9 mouse cellular contexts compared by ENCODE assay signal in the genomic region with DNA sequence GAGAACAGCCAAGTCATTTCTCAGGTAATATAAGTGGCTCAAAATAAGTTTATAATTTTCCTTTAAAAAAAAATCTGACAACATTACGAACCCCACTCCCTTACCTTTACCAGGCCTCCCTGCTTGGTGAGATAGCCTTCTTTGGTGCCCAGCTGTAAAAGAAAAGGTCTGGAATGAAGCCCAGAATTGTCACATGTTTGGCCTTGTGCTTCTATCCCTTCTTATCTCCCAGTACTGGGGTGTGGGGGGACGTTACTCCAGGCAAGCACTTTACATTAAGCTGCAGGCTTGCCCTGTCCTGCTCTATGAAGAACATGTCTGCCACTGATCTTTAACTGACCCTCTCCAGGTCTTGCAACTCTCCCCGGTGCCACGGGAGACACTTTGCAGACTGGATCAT. TPM values are rescaled to one million over a fixed set of nuclear protein-coding genes. Genes with fewer than 3 reads are reported as not detected.
DNase-seq lines count a peak whose midpoint lies in the region; ATAC-seq and TF ChIP-seq lines count a peak whose summit lies in the region.
"Had no signal": no experiment of that assay in that cellular context is flagged by ENCODE, and none has a peak within 500 bp of the region (broad histone marks: within the 10 kb centered on the region; RNA-seq: fewer than 3 reads in every experiment).

No protein-coding gene starts in this region.

- no peaks in the 10 kb centered on the region for H3K4me1 ChIP-seq in intestine, postnatal 0 days (replicated peaks; ENCODE audit: control insufficient read depth, insufficient read depth, low read length)
- H3K4me1 ChIP-seq in testis, adult 2 months (ENCODE audit: control insufficient read depth, insufficient read depth, low read length): no peaks in the 10 kb centered on the region; the same call in 1 of the 2 replicates
- no peaks in the 10 kb centered on the region for H3K4me1 ChIP-seq in forebrain, embryonic 16.5 days (replicated peaks; ENCODE audit: control insufficient read depth, insufficient read depth, low read length)

- no peaks in the 10 kb centered on the region for H3K9me3 ChIP-seq in intestine, postnatal 0 days (ENCODE audit: control insufficient read depth)
- H3K9me3 ChIP-seq in forebrain, embryonic 16.5 days (ENCODE audit: control insufficient read depth, low read length): no peaks in the 10 kb centered on the region

- peak overlapping the region; percentile 80 for H3K27ac ChIP-seq in intestine, postnatal 0 days (ENCODE audit: low read depth, low read length)
- peak overlapping the region; percentile 68 for H3K27ac ChIP-seq in testis, adult 2 months (ENCODE audit: control insufficient read depth, insufficient read depth, low read depth, low read length)
- H3K27ac ChIP-seq in forebrain, embryonic 16.5 days (ENCODE audit: low read length): no peak overlapping the region

- H3K27me3 ChIP-seq in intestine, postnatal 0 days (replicated peaks; ENCODE audit: control insufficient read depth, insufficient read depth, low read length): no peaks in the 10 kb centered on the region
- no peaks in the 10 kb centered on the region for H3K27me3 ChIP-seq in testis, adult 2 months (ENCODE audit: control insufficient read depth, insufficient read depth, low read length)
- no peaks in the 10 kb centered on the region for H3K27me3 ChIP-seq in forebrain, embryonic 16.5 days (replicated peaks; ENCODE audit: control insufficient read depth, insufficient read depth, low read length)
- H3K27me3 ChIP-seq: Patski had no signal

- DNase-seq in spleen, postnatal 36 days (ENCODE audit: low spot score in 2 of 2): peak; percentile 27 to 53
- DNase-seq in spleen, adult 18-20 months: no peak
- DNase-seq in cerebellum, postnatal 36 days: no peak
- no peak for DNase-seq in gastrocnemius, adult 8-10 months (ENCODE audit: low spot score in 2 of 2)

- TF ChIP-seq POLR2A in testis, adult 2 months (IDR thresholded peaks at IDR 0.05; ENCODE audit: control insufficient read depth, low read depth, low read length): no peak

- H3K4me2 ChIP-seq in intestine, postnatal 0 days (replicated peaks; ENCODE audit: low read depth): no peak overlapping the region
- H3K4me2 ChIP-seq in forebrain, embryonic 16.5 days (ENCODE audit: low read length): no peak overlapping the region

- WGBS in intestine, postnatal 0 days: 24% methylated on average over 4 of the region's 4 CpGs
- 70% methylated on average over 4 of the region's 4 CpGs for WGBS in forebrain, embryonic 16.5 days

- no peak overlapping the region for H3K4me3 ChIP-seq in intestine, postnatal 0 days (ENCODE audit: low read depth, low read length)
- H3K4me3 ChIP-seq in testis, adult 2 months (ENCODE audit: control insufficient read depth, low read depth, low read length): no peak overlapping the region
- H3K4me3 ChIP-seq in forebrain, embryonic 16.5 days (replicated peaks; ENCODE audit: low read length): no peak overlapping the region

- ATAC-seq in erythroblast, adult 5-6 weeks (replicated peaks; ENCODE audit: low FRiP score, poor library complexity, severe bottlenecking): peak; percentile 80
- peak; percentile 87 for ATAC-seq in intestine, postnatal 0 days
- no peak for ATAC-seq in forebrain, embryonic 16.5 days
- ATAC-seq: Patski had no signal

- no peak for TF ChIP-seq CTCF in intestine, postnatal 0 days (IDR thresholded peaks at IDR 0.05; ENCODE audit: low read depth)
- no peak for TF ChIP-seq CTCF in testis, adult 2 months (IDR thresholded peaks at IDR 0.05; ENCODE audit: control insufficient read depth, insufficient read depth, insufficient replicate concordance, low read depth, low read length)

- no peak overlapping the region for H3K9ac ChIP-seq in intestine, postnatal 0 days (ENCODE audit: low read depth, low read length)
- H3K9ac ChIP-seq in forebrain, embryonic 16.5 days (replicated peaks; ENCODE audit: low read depth, low read length): no peak overlapping the region

- H3K36me3 ChIP-seq in intestine, postnatal 0 days (ENCODE audit: control insufficient read depth, insufficient read depth): peaks cover 12% of the 10 kb centered on the region; the same call in 1 of the 2 replicates
- no peaks in the 10 kb centered on the region for H3K36me3 ChIP-seq in testis, adult 2 months (ENCODE audit: control insufficient read depth, insufficient read depth, low read length)
- H3K36me3 ChIP-seq in forebrain, embryonic 16.5 days (ENCODE audit: control insufficient read depth, insufficient read depth): no peaks in the 10 kb centered on the region

RNA-seq across cellular contexts. Expression of a gene that starts 22.5 kb away (rescaled TPM):
- 31.6 and 47.8 TPM in 2 replicates for total RNA-seq in erythroblast, adult 5-6 weeks (2015; ENCODE audit: low replicate concordance)
- 45.0 and 49.3 TPM in 2 replicates for total RNA-seq in erythroblast, adult 5-6 weeks (2017; ENCODE audit: low replicate concordance)
- polyA plus RNA-seq in intestine, postnatal 0 days (2015; fragmentation: Nextera tagmentation; extraction: Ambion mirVana): 156 and 160 TPM in 2 replicates
- 12.9 and 15.0 TPM in 2 replicates for polyA plus RNA-seq in testis, adult 2 months (2012; rRNA removed)
- polyA plus RNA-seq in forebrain, embryonic 16.5 days (2015; fragmentation: Nextera tagmentation; extraction: Ambion mirVana): 141 and 145 TPM in 2 replicates
- 10 to 100 TPM; 46.7 to 51.7 (median 50.5) TPM for total RNA-seq in gastrocnemius, adult 8-10 months (2022)

RNA-seq across cellular contexts. Expression of a gene that starts 40.6 kb away (rescaled TPM):
- 18.3 and 27.6 TPM in 2 replicates for total RNA-seq in erythroblast, adult 5-6 weeks (2015; ENCODE audit: low replicate concordance)
- total RNA-seq in erythroblast, adult 5-6 weeks (2017; ENCODE audit: low replicate concordance): 21.5 and 34.1 TPM in 2 replicates
- 70.6 and 71.2 TPM in 2 replicates for polyA plus RNA-seq in intestine, postnatal 0 days (2015; fragmentation: Nextera tagmentation; extraction: Ambion mirVana)
- 24.9 and 26.6 TPM in 2 replicates for polyA plus RNA-seq in testis, adult 2 months (2012; rRNA removed)
- polyA plus RNA-seq in forebrain, embryonic 16.5 days (2015; fragmentation: Nextera tagmentation; extraction: Ambion mirVana): 4.1 and 4.3 TPM in 2 replicates
- 1 to 10 TPM; 1.2 to 2.4 (median 1.9) TPM for total RNA-seq in gastrocnemius, adult 8-10 months (2022)

Comparison
In these comparisons a context has a peak if more than half of its experiments do, and no peak if none do; other contexts are left out.
1. DNase-seq: peak in spleen, postnatal 36 days (2 of 2); none in spleen, adult 18-20 months (0 of 2), cerebellum, postnatal 36 days (0 of 2) and gastrocnemius, adult 8-10 months (0 of 2).